Mouse (Mus musculus): ENCODE data around the gene Ak7. TPM values are rescaled to one million over a fixed set of nuclear protein-coding genes. Genes with fewer than 3 reads are reported as not detected.

The Ak7 gene
- polyA plus RNA-seq, 2 experiments: 0.04 TPM; not detected in 1

- Histone ChIP-seq H3K4me3 (ENCODE audit: insufficient read depth in 1 of 2, low read depth in 2 of 2, low read length in 2 of 2) (no peak overlapping the region), H3K27ac (no peak overlapping the region), H3K36me3 (replicated peaks; ENCODE audit: control insufficient read depth, insufficient read depth, low read depth) (no peaks in the 10 kb centered on the region), H3K4me1 (replicated peaks; ENCODE audit: control insufficient read depth in 2 of 2, insufficient read depth in 2 of 2, low read length in 1 of 2) (peaks cover 0 to 6% of the 10 kb centered on the region in 2 experiments; a peak in 2 of 4 replicates), H3K4me2 (ENCODE audit: low read depth) (no peak overlapping the region), H3K27me3 (ENCODE audit: control insufficient read depth, insufficient read depth, low read length) (no peaks in the 10 kb centered on the region), H3K9ac (replicated peaks) (no peak overlapping the region), H3K9me3 (ENCODE audit: control insufficient read depth, low read length) (peaks cover 3% of the 10 kb centered on the region; the same call in 1 of the 2 replicates)
- ATAC-seq (ENCODE audit: insufficient read depth) (no peak), DNase-seq (ENCODE audit: low read depth in 3 of 3, low spot score in 3 of 3) (no peak)
- no peak for TF ChIP-seq EP300 (IDR thresholded peaks at IDR 0.05; ENCODE audit: low read depth)
- no peak for TF ChIP-seq CTCF (IDR thresholded peaks at IDR 0.05; ENCODE audit: low read depth)
- 82% methylated on average over 8 of the region's 8 CpGs for WGBS (ENCODE audit: insufficient replicate concordance)
Measured at GRCm38 (mm10) chr12:105739656-105740055, 33.9 kb downstream of the Ak7 start.

- H3K4me3 ChIP-seq (ENCODE audit: insufficient read depth in 1 of 2, low read depth in 2 of 2, low read length in 2 of 2): no peak overlapping the region
- WGBS (ENCODE audit: insufficient replicate concordance): 74% methylated on average over 5 of the region's 5 CpGs
- H3K4me1 ChIP-seq (replicated peaks; ENCODE audit: control insufficient read depth in 2 of 2, insufficient read depth in 2 of 2, low read length in 1 of 2): no peaks in the 10 kb centered on the region
- no peaks in the 10 kb centered on the region for H3K36me3 ChIP-seq (replicated peaks; ENCODE audit: control insufficient read depth, insufficient read depth, low read depth)
- TF ChIP-seq CTCF (IDR thresholded peaks at IDR 0.05; ENCODE audit: low read depth) (no peak), EP300 (IDR thresholded peaks at IDR 0.05; ENCODE audit: low read depth) (no peak)
- no peak overlapping the region for H3K27ac ChIP-seq
- no peak for ATAC-seq (ENCODE audit: insufficient read depth)
- H3K9ac ChIP-seq (replicated peaks): no peak overlapping the region
- H3K4me2 ChIP-seq (ENCODE audit: low read depth): no peak overlapping the region
- H3K9me3 ChIP-seq (ENCODE audit: control insufficient read depth, low read length): peaks cover 3% of the 10 kb centered on the region; the same call in 1 of the 2 replicates
- H3K27me3 ChIP-seq (ENCODE audit: control insufficient read depth, insufficient read depth, low read length): no peaks in the 10 kb centered on the region
- DNase-seq (ENCODE audit: low read depth in 3 of 3, low spot score in 3 of 3): no peak
Measured at GRCm38 (mm10) chr12:105748114-105748513, 42.3 kb downstream of the Ak7 start.

GRCm38 (mm10) chr12:105753813-105754212, 48.0 kb downstream of the Ak7 start:
- peaks cover 13 to 15% of the 10 kb centered on the region in 2 experiments for H3K4me1 ChIP-seq (replicated peaks; ENCODE audit: control insufficient read depth in 2 of 2, insufficient read depth in 2 of 2, low read length in 1 of 2)
- DNase-seq (ENCODE audit: low read depth in 3 of 3, low spot score in 3 of 3) (peak in 1 of 3 experiments; percentile 18), ATAC-seq (ENCODE audit: insufficient read depth) (no peak)
- 75% methylated on average over 10 of the region's 10 CpGs for WGBS (ENCODE audit: insufficient replicate concordance)
- no peak overlapping the region for H3K4me3 ChIP-seq (ENCODE audit: insufficient read depth in 1 of 2, low read depth in 2 of 2, low read length in 2 of 2)
- H3K4me2 ChIP-seq (ENCODE audit: low read depth): no peak overlapping the region
- no peak overlapping the region for H3K27ac ChIP-seq
- H3K9me3 ChIP-seq (ENCODE audit: control insufficient read depth, low read length): no peaks in the 10 kb centered on the region
- H3K36me3 ChIP-seq (replicated peaks; ENCODE audit: control insufficient read depth, insufficient read depth, low read depth): no peaks in the 10 kb centered on the region
- H3K9ac ChIP-seq (replicated peaks): no peak overlapping the region
- TF ChIP-seq CTCF (IDR thresholded peaks at IDR 0.05; ENCODE audit: low read depth) (no peak), EP300 (IDR thresholded peaks at IDR 0.05; ENCODE audit: low read depth) (no peak)
- H3K27me3 ChIP-seq (ENCODE audit: control insufficient read depth, insufficient read depth, low read length): no peaks in the 10 kb centered on the region

GRCm38 (mm10) chr12:105757816-105758497, 52.2 kb downstream of the Ak7 start:
- ATAC-seq (ENCODE audit: insufficient read depth): peak; percentile 55
- Histone ChIP-seq H3K9ac (replicated peaks) (peak overlapping the region; percentile 6; the same call in 1 of the 2 replicates), H3K9me3 (ENCODE audit: control insufficient read depth, low read length) (no peaks in the 10 kb centered on the region), H3K27ac (peak overlapping the region; percentile 42), H3K27me3 (ENCODE audit: control insufficient read depth, insufficient read depth, low read length) (no peaks in the 10 kb centered on the region), H3K36me3 (replicated peaks; ENCODE audit: control insufficient read depth, insufficient read depth, low read depth) (no peaks in the 10 kb centered on the region), H3K4me1 (replicated peaks; ENCODE audit: control insufficient read depth in 2 of 2, insufficient read depth in 2 of 2, low read length in 1 of 2) (peaks cover 21 to 37% of the 10 kb centered on the region in 2 experiments), H3K4me3 (ENCODE audit: insufficient read depth in 1 of 2, low read depth in 2 of 2, low read length in 2 of 2) (no peak overlapping the region), H3K4me2 (ENCODE audit: low read depth) (peak overlapping the region; percentile 47)
- WGBS (ENCODE audit: insufficient replicate concordance): 19% methylated on average over 15 of the region's 15 CpGs
- no peak for TF ChIP-seq CTCF (IDR thresholded peaks at IDR 0.05; ENCODE audit: low read depth)
- peak; percentile 20; the same call in 1 of the 2 replicates for TF ChIP-seq EP300 (IDR thresholded peaks at IDR 0.05; ENCODE audit: low read depth)
- peak; percentile 47 to 62 (median 50) for DNase-seq (ENCODE audit: low read depth in 3 of 3, low spot score in 3 of 3)

GRCm38 (mm10) chr12:105758911-105759310, 53.1 kb downstream of the Ak7 start:
- Histone ChIP-seq H3K36me3 (replicated peaks; ENCODE audit: control insufficient read depth, insufficient read depth, low read depth) (no peaks in the 10 kb centered on the region), H3K27me3 (ENCODE audit: control insufficient read depth, insufficient read depth, low read length) (no peaks in the 10 kb centered on the region), H3K27ac (0 out of 2 replicates have a peak overlapping the region, but pooled peaks have one; percentile 16), H3K4me3 (ENCODE audit: insufficient read depth in 1 of 2, low read depth in 2 of 2, low read length in 2 of 2) (no peak overlapping the region), H3K4me1 (replicated peaks; ENCODE audit: control insufficient read depth in 2 of 2, insufficient read depth in 2 of 2, low read length in 1 of 2) (peaks cover 21 to 35% of the 10 kb centered on the region in 2 experiments), H3K9ac (replicated peaks) (no peak overlapping the region), H3K4me2 (ENCODE audit: low read depth) (no peak overlapping the region), H3K9me3 (ENCODE audit: control insufficient read depth, low read length) (no peaks in the 10 kb centered on the region)
- no peak for TF ChIP-seq CTCF (IDR thresholded peaks at IDR 0.05; ENCODE audit: low read depth)
- TF ChIP-seq EP300 (IDR thresholded peaks at IDR 0.05; ENCODE audit: low read depth): no peak
- no peak for DNase-seq (ENCODE audit: low read depth in 3 of 3, low spot score in 3 of 3)
- 61% methylated on average over 2 of the region's 2 CpGs for WGBS (ENCODE audit: insufficient replicate concordance)
- ATAC-seq (ENCODE audit: insufficient read depth): no peak

Data from liver, embryonic 14.5 days (tissue).